Mouse (Mus musculus) forebrain, postnatal 0 days (tissue): ENCODE results near the gene Plod1. TPM values are rescaled to one million over a fixed set of nuclear protein-coding genes. Genes with fewer than 3 reads are reported as not detected.

ENCODE experiments used
- ATAC-seq: fragments of 200-750 bp; cut with Nextera tagmentation; 2 replicates; pipeline ENCODE4 v1.8.0; 2017; ENCODE audit warnings: mild to moderate bottlenecking, moderate library complexity
- DNase-seq: peaks from one replicate; pipeline ENCODE4 v3.0.0-alpha.2; 2015
- H3K27ac ChIP-seq: fragments of 300-500 bp; sonication (generic); 2 replicates; pipeline ENCODE4 v1.5.1; 2014; ENCODE audit warnings: low read depth, mild to moderate bottlenecking, antibody characterized with exemption, low read length, moderate library complexity, mixed read lengths
- H3K27me3 ChIP-seq: fragments of 300-500 bp; sonication (generic); 2 replicates; pipeline ENCODE4 v1.6.1; 2014; ENCODE audit warnings: mild to moderate bottlenecking, low read length, mixed read lengths; ENCODE audit not compliant: insufficient read depth
- H3K36me3 ChIP-seq: fragments of 300-500 bp; sonication (generic); 2 replicates; pipeline ENCODE4 v1.6.1; 2014; ENCODE audit warnings: mild to moderate bottlenecking, moderate library complexity; ENCODE audit not compliant: insufficient read depth
- H3K4me1 ChIP-seq: fragments of 300-500 bp; sonication (generic); 2 replicates; pipeline ENCODE4 v1.6.1; 2014; ENCODE audit warnings: antibody characterized with exemption; ENCODE audit not compliant: insufficient read depth
- H3K4me2 ChIP-seq: fragments of 300-500 bp; sonication (generic); 2 replicates; pipeline ENCODE4 v1.6.1; 2014; ENCODE audit warnings: low read depth, mild to moderate bottlenecking, moderate library complexity
- H3K4me3 ChIP-seq: fragments of 300-500 bp; sonication (generic); 2 replicates; pipeline ENCODE4 v1.5.1; 2014; ENCODE audit warnings: low read depth, low read length, mixed read lengths
- H3K9ac ChIP-seq: fragments of 300-500 bp; sonication (generic); 2 replicates; pipeline ENCODE4 v1.6.1; 2014; ENCODE audit warnings: mild to moderate bottlenecking
- H3K9me3 ChIP-seq: fragments of 300-500 bp; sonication (generic); 2 replicates; pipeline ENCODE4 v1.6.1; 2016; ENCODE audit warnings: low read length
- CTCF ChIP-seq: sonication (generic); IDR thresholded peaks from 2 replicates; pipeline ENCODE4 v1.5.1; 2016; ENCODE audit warnings: antibody characterized with exemption, control low read depth, low read depth
- WGBS: fragments of 180-500 bp; shearing (Covaris S2); extraction: QIAGEN DNeasy Blood & Tissue Kit; methylation state at CpG from one replicate; pipeline ENCODE4 v1.1.7; 2014; 5-methylcytosine and 5-hydroxymethylcytosine counted together
- polyA plus RNA-seq: library from polyadenylated mRNA; unstranded; fragments of >200 nt; fragmentation: Nextera tagmentation; extraction: Ambion mirVana; gene quantifications from 2 replicates; pipeline ENCODE4 v1.2.1, GENCODE M21; 2015
- total RNA-seq: library from RNA; depleted of rRNA; stranded (reverse); fragments of >200 nt; gene quantifications from 2 replicates; pipeline ENCODE4 v1.2.3, GENCODE M21; 2014

Plod1 gene
- total and polyA plus RNA-seq, 2 experiments from 2014 or later, result 17.9 to 18.8 TPM

DNA sequence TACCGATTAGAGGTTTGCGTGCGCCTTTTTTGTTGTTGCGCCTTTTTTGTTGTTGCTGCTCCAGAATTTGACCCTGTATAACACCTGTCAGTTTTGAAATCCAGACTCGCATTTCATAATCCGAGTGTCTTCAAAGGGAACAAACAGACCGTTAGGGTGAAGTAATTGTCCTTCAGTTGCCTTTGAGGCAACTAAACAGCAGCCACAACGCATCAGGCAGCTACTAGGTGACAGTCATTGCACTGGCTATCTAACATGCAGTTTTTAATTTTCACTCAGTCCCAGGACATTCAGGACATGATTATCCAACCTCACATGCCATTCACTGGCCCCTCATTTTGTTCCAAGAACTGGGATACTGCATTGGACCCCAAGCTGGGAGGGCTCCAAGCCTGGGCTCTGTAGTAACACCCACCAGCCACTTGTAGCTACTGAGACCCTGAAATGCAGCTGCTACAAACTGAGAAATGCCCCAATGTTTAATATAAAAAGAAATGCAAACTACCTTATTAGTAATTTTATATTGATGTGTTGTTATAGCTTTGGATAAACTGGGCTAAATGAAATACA is 31.4 kb downstream of the Plod1 start:
- Histone ChIP-seq H3K4me3 (peak overlapping the region; percentile 97), H3K9me3 (no peaks in the 10 kb centered on the region), H3K36me3 (peaks cover 15% of the 10 kb centered on the region), H3K27me3 (no peaks in the 10 kb centered on the region), H3K4me1 (peaks cover 6% of the 10 kb centered on the region; the same call in 1 of the 2 replicates), H3K9ac (peak overlapping the region; percentile 95), H3K27ac (peak overlapping the region; percentile 91), H3K4me2 (peak overlapping the region; percentile 69)
- peak; percentile 54 for ATAC-seq
- no peak for DNase-seq
- 0% methylated on average over 8 of the region's 8 CpGs for WGBS
- TF ChIP-seq CTCF, result no peak

DNA sequence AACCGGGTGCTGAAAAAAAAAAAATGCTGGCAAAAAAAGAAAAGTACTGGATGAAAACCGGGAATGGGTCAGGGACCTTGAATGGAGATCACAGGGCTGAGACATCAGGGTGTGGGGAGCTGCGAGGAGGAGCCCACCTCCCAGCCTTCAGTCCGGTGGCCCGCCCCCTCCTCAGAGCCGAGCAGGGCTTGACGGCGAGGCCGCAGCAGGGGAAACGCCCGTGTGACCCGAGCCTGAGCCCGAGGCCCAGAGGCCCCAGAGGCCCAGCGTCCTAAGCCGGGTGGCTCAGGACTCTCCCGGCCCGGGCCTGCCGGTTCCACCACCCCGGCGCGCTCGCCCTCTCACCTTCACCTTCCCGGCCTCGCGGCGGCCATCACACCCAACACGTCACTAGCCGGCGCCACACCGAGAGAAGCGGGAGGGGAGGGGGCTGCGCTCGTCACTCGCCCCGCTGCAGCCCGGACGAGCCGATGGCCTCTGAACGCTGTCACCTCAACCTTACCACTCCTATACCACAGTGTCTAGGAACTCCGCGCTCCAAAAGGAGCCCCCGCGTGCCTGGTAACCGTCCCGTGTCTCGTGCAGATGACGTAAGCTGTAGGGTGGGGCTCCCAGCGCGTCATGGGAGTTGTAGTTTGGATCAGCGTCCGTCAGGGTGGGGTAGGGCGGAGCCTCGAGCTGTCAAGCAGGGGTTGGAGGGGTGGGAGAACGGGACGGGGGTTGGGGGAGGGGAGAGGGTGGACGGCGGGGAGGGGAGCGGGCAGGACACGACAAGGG is 32.1 kb downstream of the Plod1 start, which contains the start of gene Mfn2:
Mfn2 (minus strand) TSS at position 392 of the 777 bp plus-strand sequence.
- TF ChIP-seq CTCF, result peak; percentile 10; the same call in 1 of the 2 replicates
- Histone ChIP-seq H3K4me3 (peak within 1 kb of the TSS; percentile 97), H3K9me3 (no peaks in the 10 kb centered on the region), H3K4me2 (peak within 1 kb of the TSS; percentile 69), H3K27me3 (no peaks in the 10 kb centered on the region), H3K36me3 (peaks cover 21% of the 10 kb centered on the region), H3K4me1 (peaks cover 6% of the 10 kb centered on the region; the same call in 1 of the 2 replicates), H3K9ac (peak within 1 kb of the TSS; percentile 95), H3K27ac (peak within 1 kb of the TSS; percentile 91)
- ATAC-seq (peak; percentile 95), DNase-seq (peak; percentile 95)
- WGBS, result under 1% methylated on average over 58 of the region's 59 CpGs

DNA sequence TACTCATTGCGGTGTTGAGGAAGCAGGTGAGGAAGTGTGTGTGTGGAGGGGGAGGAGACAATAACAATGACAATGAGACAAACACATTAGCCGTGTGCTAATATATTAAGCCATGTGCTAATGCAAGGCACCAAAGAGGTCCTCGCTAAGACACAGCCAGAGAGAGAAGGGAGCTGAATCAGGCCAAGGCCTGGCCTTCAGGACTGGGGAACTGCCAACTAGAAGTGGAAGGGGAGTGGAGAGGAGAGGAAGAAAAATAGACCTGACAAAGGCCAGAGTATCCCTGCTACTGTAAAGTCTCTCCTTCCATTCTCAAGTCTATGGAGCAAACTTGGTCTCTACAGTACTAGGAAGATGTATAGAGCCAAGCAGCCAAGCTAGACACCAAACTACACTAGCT is 33.0 kb downstream of the Plod1 start:
- ATAC-seq, result no peak
- no peak overlapping the region for H3K27ac ChIP-seq
- 83% methylated on average over 3 of the region's 3 CpGs for WGBS

GRCm38 (mm10) chr4:147902906-147903500 is 33.6 kb downstream of the Plod1 start:
- no peak overlapping the region for H3K4me3 ChIP-seq
- H3K36me3 ChIP-seq, result peaks cover 36% of the 10 kb centered on the region
- H3K4me1 ChIP-seq, result peaks cover 6% of the 10 kb centered on the region; the same call in 1 of the 2 replicates
- no peak for TF ChIP-seq CTCF
- no peak overlapping the region for H3K4me2 ChIP-seq
- H3K9ac ChIP-seq, result no peak overlapping the region
- no peaks in the 10 kb centered on the region for H3K9me3 ChIP-seq
- no peak overlapping the region for H3K27ac ChIP-seq
- no peaks in the 10 kb centered on the region for H3K27me3 ChIP-seq
- DNase-seq (no peak), ATAC-seq (no peak)
- 93% methylated on average over 12 of the region's 12 CpGs for WGBS

More for the DNA sequence above, 33.0 kb downstream of the Plod1 start:
- no peak for TF ChIP-seq CTCF
- peaks cover 6% of the 10 kb centered on the region; the same call in 1 of the 2 replicates for H3K4me1 ChIP-seq
- peak overlapping the region; percentile 95 for H3K9ac ChIP-seq
- DNase-seq, result no peak
- H3K27me3 ChIP-seq, result no peaks in the 10 kb centered on the region
- H3K4me2 ChIP-seq, result peak overlapping the region; percentile 59
- peak overlapping the region; percentile 97 for H3K4me3 ChIP-seq
- H3K9me3 ChIP-seq, result no peaks in the 10 kb centered on the region
- peaks cover 30% of the 10 kb centered on the region for H3K36me3 ChIP-seq

- no peak for ATAC-seq
- no peak overlapping the region for H3K27ac ChIP-seq
- no peak for TF ChIP-seq CTCF
- 93% methylated on average over 7 of the region's 7 CpGs for WGBS
- H3K4me3 ChIP-seq, result no peak overlapping the region
- H3K4me2 ChIP-seq, result no peak overlapping the region
- no peaks in the 10 kb centered on the region for H3K9me3 ChIP-seq
- H3K27me3 ChIP-seq, result no peaks in the 10 kb centered on the region
- no peak for DNase-seq
- H3K36me3 ChIP-seq, result peaks cover 62% of the 10 kb centered on the region
- no peak overlapping the region for H3K9ac ChIP-seq
- peaks cover 6% of the 10 kb centered on the region; the same call in 1 of the 2 replicates for H3K4me1 ChIP-seq
These were observed 36.1 kb downstream of the Plod1 start for GRCm38 (mm10) chr4:147900452-147900851.

GRCm38 (mm10) chr4:147897348-147897747 is 39.2 kb downstream of the Plod1 start:
- DNase-seq, result no peak
- 88% methylated on average over 3 of the region's 3 CpGs for WGBS

More at GRCm38 (mm10) chr4:147897348-147897747, 39.2 kb downstream of the Plod1 start:
- Histone ChIP-seq H3K9me3 (no peaks in the 10 kb centered on the region), H3K36me3 (peaks cover 89% of the 10 kb centered on the region), H3K4me2 (no peak overlapping the region), H3K27ac (no peak overlapping the region), H3K4me1 (no peaks in the 10 kb centered on the region), H3K9ac (no peak overlapping the region), H3K27me3 (no peaks in the 10 kb centered on the region), H3K4me3 (no peak overlapping the region)
- TF ChIP-seq CTCF, result no peak
- ATAC-seq, result no peak
